Mouse (Mus musculus) spleen, adult 12 weeks (tissue): ENCODE measurements around the gene Slc48a1.

Source experiments
- DNase-seq: peaks from one replicate; pipeline ENCODE4 v3.0.0; 2022; ENCODE audit warnings: low spot score

Gene Slc48a1

DNA sequence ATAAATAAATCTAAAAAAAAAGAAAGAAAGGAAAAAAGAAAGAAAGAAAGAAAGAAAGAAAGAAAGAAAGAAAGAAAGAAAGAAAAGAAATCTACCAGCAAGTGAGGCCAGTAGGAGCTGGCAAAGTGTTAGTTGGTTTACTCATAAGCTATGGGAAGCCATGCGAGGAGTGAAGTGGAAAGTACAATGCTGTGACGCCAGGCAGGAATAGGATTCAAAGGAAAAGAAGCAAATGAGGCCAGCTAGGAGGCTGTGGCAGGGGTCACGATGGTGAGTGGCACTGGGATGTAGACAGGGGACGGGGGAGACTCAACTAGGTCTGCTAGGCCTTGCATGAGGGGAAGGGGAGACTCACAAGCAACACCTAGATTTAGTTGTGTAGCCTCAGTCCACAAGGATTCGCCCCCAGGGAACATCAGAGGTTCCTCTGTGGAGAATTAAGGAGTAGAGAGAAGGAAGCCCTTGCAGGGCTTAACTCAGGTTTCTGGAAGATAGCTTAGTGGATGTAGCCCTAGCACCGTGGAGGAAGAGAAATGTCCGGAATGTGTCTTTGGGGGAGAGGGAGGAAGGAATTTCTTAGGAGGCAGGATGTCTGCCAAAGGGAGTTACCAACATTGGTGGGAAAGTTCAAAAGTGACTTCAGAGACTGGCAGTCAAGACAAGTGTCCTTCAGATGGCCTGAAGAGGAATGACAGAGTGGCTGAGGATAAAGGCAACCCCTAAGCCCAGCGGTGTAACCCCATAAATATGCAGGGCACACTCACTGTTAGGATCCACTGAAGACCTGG lies at the start of gene Slc48a1:
TSS of gene Slc48a1 (plus strand) at position 210 of the 788 bp plus-strand sequence.
- no peak for DNase-seq

DNA sequence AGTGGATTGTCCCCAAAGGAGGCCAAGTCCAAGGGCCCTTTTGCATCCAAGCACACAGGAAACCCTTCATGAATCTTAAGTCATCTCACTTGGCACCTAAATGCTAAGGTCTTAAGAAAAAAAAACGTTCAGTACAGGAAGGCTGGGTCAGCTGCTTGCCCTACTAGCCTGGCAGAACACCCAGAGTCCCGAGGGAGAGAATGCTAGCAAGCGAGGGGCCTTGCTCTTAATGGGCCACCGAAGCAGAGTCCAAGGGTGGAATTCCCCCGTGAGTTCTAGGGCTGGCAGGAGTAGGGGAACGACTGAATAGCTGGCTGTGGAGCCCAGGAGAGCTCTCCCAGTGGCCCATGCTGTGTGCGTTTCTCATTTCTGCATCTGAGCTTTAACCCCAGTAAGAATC lies 49.5 kb upstream of the Slc48a1 start:
- DNase-seq: no peak

DNA sequence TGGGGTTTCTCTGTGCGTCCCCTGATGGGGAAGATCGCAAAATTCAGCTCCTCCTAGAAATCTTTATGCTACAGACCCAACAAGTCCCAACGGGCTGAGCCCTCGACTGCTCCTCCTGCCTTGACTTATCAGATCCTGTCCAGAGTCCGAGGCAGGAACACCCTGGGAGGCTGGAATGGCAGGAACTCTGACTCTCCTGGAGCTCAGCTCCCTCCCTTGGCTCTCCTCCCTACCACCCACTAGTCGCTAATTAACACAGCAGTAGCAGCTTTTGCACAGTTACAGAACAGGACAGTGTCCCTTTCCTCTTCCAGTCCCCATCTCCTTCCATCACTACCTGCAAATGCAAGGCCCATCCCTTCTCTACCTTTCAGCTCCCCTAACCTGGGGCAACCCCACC lies 48.0 kb upstream of the Slc48a1 start:
- no peak for DNase-seq

DNA sequence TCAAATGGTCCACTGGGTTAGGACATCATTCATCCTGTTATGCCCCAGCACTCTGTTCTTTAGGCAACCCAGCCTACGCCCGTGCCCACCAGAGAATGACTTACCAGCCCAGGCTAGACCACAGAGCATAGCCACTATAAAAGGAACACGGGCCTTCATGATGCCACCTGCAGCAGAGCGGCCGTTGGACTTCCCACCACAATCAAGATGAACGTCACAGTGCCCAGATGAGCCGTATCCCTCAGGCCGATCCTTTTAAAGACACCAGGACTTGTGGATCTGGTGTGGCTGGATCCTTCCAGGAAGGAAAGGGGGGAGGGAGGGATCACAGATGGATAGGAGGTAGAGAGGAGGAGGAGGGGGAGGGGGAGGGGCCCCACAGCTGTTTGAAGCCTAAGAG lies 47.2 kb upstream of the Slc48a1 start, which contains the start of gene Endou:
TSS of gene Endou (minus strand) at position 229 of the 400 bp plus-strand sequence.
- DNase-seq: no peak

DNA sequence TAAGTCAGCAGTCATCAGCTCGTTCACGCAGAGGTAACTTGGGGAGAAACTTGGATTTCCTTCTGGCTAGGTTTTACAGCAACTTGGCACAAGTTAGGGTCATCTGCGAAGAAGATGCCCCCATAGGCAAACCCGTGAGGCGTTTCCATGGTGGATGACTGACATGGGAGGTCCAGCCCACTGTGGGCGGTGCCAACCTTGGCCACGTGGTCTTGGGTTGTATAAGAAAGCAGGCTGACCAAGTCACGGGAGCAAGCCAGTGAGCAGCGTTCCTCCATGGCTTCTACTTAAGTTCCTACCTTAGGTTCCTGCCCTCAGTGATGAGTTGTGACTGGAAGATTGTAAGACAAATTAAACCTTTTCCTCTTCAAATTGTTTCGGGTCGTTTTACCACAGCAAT lies 46.3 kb upstream of the Slc48a1 start:
- DNase-seq: no peak

DNA sequence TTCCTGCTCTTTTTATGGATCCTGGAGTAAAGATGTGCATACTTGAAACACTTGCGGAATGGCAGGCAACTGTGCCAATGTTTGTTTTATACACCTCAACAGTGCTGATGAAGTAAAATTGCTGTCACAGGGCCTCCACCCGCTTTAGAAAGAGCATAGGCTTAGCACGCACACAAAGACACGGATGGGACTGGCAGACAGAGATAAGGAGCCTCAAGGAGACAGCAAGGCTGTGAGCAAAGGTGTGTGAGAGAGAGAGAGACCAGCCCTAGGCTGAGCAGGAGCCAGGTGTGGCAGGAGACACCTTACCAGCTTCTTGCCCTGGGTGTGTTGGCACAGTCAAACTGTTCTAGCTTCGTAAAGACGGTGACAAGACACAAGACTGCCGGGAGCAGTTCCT lies 39.4 kb upstream of the Slc48a1 start:
- no peak for DNase-seq

DNA sequence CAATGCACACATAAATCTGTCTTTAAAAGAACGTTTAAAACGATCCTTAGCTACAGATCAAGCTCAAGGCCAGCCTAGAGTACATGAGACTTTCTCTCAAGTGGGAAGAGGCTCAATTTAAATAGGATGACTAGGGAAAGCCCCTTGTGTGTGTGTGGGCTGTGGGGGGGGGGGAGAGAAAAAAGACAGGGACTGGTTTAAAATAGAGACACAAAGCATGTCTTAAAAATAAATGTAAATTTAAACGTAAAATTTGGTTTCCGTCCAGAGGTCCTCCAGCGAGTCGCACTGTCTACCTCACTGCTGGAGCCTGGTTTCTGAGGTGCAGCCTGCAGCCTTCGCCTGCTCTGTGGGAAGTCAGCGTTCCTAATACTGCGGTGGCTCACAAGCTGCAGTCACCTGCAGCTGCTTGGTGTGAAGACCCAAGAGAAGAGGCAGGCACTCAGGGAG lies 38.0 kb upstream of the Slc48a1 start:
- no peak for DNase-seq

DNA sequence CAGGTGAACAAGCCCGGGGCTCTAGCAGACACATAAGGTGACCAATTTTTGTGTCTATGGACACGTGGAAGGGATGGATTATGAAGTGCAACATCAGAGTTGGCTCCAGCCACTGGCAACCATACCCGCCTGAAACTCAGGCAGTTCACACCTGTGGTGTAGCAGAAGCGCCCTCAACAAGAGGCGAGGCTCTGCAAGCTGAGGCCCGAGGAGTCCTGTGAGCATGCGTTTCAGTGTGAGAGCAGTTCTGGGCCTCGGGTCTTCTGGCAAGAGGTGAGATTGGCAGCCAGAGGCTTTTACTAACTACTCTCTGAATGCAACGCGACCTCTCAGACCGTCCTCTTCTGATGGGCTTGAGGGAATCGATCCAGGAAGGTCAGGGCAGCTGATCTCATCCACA lies 36.7 kb upstream of the Slc48a1 start:
- DNase-seq: no peak

DNA sequence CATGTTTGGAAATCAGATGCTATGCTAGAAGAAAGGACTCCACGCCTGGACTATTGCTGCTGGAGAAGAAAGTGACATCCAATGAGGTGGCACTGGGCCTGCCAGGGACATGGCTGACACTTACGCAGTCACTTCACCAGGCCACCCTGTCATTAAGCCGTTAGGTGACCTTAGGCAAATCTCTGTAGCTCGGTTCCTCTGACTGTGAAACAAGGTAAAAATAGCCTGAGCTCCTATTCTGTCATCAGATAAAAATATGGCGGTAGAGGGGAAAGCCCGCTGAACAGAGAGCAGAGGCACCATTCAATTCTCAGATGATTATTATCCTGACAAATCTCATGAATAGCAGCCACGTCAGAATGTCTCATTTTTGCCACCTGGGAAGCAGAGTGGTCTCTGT lies 36.2 kb upstream of the Slc48a1 start:
- DNase-seq: no peak

DNA sequence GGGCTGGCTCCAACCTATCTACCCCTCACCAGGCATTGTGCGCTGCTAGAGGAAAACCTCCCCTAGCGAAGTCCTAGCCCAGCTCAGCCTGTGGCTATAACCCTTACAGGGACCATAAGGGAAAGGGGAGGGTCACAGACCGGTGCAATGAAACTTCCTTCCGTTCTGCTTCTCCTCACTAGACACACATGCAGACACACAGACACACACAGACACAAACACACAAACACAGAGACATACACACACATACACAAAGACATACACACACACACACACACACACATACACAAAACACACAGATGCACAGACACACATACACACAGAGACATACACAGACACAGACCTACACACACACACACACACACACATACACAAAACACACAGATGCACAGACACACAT lies 35.7 kb upstream of the Slc48a1 start:
- DNase-seq: no peak

DNA sequence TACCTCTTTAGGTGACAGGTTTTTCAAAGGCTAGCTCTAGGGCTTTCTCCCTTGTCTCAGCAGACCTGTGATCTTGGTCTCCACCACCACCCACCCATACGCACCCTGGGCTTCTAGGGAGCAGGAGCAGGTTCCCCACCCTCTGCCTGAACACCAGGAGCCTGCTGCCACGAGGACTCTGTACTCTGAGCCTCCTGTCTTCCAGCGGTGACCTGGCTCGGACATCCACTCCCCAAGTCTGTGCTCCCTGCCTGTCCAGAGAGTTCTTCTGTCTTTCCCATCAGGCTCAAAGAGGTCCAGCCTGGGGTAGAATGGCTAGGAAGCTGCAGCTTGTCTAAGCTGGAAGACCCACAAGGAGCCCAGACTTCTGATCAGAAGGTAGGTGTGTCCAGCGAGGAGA lies 35.1 kb upstream of the Slc48a1 start:
- DNase-seq: no peak

DNA sequence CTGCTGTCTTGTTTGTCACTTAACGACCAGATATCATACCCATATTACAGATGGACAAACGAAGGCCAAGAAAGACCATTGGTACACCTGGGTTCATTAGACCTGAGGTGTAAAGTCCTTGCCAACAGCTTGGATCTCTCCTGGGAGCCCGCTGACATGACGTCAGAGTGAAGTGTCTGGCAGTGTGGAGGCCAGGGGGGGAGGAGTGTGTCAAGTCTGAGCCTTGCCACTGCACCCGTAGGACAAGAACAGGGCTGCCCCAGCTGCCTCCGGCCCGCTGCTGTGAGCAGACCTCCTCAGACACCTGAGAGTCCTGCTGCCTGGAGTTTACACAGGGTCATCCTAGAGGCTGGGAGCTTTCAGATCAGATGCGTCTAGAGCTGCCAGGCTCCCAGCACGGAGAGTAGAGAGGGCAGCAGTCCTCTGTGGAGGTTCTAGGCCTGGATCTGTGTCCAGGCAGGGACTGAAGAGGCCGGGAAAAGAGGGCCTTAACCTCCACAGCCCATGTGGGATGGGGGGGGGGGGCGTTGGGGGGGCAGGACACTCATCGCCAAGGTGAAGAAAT lies 34.3 kb upstream of the Slc48a1 start:
- DNase-seq: no peak

DNA sequence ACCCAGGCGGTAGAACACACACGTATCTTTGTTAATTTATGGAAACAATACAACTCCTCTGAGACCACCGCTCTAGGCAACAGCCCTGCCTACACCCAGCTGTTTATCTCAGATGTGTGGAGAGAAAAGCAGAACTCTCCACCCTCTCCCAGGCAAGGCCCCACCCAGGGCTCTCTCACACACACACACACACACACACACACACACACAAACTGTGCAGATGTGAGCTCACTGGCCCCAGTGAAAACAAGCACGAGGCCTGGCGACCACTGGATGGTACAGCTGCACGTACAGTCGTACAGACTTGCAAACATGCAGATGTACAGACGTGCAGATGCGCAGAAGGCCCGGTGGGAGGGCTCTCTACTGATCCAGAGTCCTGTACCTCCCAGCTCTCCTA lies 33.4 kb upstream of the Slc48a1 start:
- DNase-seq: peak; percentile 35

DNA sequence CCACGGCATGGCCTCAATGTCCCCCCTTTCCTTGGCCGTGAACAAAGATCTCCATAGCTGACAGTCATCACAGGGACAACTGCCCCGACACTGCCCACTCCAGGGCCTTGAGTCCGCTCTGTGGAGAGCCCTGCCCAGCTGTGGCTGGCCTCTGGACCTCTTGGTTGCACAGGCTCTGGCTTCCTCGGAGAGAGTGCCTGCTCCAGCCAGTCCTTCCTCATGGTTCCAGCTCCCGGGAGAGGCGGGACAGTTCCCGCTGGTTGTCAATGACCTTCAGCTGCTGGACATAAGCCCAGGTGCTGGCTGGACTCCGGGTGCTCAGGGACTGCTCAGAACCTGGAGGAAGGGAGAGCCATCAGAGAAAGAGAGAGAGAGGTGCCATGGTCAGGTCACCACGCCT lies 33.0 kb upstream of the Slc48a1 start:
- no peak for DNase-seq

DNA sequence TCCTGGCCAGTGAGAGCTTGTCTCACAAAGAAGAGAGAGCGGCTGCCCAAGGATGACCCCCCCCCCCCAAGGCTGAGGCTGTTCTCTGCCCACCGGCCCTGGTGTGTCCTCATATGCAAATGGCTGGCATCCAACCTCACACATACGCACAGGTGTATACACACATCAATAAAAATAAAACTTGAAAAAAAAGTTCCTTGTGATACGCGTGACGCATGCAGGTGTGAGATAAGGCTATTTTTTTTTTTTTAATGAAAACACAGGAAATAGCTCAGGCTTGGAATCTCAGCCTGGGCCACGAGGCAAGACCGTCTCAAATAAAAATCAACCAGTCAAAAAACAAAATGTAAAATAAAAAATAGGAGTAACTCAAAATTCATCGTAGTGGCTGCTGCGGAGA lies 32.0 kb upstream of the Slc48a1 start:
- DNase-seq: no peak

DNA sequence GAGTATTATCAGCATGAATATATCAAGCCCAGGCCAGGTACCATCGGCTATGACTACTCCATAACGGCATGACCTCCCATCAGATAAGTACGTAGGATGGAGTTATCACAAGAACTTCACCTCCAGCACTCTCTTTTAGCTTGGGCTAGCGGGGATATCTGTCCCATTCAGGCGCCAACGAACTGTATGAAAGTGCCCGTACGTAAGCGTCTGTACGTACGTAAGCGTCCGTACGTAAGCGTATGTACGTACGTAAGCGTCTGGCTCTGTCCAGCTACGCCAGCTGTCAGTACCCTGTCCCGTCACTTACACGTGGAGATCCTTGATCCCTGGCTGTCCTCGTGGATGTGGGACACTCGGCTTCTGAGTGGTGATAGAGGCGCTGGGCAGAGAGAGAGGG lies 31.6 kb upstream of the Slc48a1 start:
- no peak for DNase-seq

DNA sequence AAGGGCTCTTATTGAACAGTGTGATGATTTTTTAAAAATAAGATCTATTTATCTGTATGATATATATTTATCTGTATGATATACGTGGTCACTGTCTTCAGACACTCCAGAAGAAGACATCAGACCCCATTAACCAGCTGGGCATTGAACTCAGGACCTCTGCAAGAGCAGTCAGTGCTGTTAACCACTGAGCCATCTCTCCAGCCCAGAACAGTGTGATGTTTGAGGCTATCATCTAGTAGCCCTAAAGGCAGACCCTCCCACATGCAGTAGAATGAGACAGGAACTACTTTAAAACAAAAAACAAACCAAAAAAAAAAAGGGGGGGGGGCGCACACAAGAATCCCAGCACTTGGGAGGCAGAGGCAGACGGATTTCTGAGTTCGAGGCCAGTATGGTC lies 30.8 kb upstream of the Slc48a1 start:
- DNase-seq: no peak

DNA sequence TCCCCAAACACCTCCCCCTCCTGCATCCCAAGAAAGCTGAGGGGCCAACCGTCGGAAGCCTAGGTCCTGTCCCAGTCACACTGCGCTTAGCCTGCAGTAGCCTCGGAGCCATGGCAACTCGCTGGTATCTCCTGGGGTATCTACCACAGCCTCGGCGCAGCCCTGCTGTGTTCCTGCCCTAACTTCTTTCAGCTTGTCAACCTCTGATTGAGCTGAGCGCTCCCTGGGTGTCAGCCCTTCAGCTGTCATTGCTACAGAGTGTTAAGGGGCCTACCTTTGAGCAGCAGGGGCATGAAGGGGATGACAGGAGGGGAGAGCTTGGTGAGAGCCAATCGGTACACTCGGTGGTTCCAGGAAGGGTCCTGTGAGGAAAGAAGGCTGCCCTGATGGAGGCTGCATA lies 30.0 kb upstream of the Slc48a1 start:
- no peak for DNase-seq

DNA sequence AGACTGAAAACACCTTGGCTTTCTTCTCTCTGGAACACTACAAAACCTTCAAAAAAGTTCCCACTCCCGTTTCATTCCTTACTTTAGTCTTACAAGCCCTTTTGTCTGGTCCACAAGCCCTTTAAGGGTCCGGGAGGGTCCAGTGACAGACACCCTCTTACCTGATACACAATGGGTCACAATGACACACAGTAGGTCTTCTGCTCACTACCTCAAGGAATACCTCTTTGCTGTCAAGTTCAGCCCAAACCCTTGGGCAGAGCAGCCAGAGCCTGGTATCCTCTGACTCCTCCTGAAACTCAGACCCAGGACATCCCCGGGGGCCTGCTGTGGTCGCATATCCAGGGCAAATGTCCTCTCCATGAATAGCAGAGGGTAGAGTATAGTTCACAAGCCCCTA lies 29.4 kb upstream of the Slc48a1 start:
- no peak for DNase-seq

DNA sequence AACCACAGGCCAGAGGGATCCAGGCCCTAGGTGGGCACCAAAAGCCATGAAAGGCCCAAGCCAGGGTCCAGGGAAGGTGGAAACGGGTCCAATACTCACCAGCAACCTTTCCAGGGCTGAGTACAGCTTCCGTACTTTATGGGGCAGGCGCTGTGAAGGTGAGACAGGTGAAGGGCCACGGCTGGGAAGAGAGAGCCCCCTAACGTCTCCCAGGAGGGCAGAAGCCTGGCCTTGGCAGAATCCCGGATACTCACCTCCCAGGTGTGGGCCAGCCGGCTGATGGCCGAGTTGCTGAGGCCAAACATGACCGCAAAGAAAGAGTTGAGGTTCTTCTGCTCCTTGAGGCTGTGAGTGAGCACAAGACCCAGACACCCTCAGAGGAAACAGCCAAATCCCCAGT lies 28.9 kb upstream of the Slc48a1 start:
- no peak for DNase-seq

DNA sequence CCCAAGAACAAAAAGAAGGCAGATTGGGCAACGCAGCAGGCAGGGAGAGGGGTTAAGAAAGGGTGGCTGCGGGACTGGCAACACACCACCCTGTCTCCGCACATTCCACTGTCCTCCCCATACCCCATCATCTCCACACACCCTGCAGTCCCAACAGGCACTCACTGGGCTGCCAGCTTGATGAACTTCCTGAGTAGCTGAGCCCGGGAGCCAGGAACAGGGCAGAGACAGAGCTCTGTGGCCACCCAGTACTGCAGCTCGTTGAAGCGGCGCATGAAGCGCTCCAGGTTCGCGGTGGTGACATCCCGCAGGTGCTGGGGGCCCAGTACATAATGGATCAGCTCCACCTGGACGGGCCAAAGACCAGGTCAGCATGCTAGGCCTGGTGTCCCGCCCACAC lies 28.5 kb upstream of the Slc48a1 start:
- DNase-seq: no peak

DNA sequence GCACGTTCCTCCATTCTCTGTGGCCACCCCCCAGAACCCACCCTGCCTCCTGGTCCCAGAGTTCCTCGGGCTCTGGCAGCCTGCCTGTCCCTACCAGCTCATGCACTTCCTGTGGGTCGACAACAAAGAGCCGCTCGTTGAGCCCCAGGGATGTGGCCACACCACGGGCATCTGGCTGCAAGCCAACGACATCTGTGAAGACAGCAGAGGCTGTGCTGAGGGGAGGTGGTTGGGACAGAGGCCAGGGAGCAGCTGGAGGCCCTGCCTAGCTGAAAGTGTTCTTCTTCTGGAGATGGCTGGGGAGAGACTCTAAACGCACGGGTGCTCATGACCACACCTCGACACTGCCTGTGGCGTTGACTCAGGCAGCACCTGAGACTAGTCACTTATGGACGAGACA lies 27.6 kb upstream of the Slc48a1 start:
- peak; percentile 42 for DNase-seq

DNA sequence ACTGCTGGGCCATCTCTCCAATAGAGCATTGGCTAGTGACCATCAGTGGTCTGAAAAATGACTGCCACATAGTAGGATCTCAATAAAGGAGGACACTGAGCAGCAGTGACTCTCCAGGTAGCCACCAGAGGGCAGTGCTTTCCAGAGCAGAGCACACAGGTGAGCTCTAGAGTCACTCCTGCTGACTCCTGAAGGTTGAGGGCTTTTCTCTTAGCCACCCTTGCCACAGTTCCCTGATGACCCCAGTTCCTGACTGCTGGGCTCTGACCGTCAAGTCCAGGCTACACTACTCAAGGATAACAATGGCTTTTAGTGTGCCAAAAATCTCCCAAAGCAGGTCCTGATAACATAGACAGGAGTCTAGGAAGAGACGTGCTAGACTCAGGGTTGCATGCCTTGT lies 26.6 kb upstream of the Slc48a1 start:
- DNase-seq: no peak

DNA sequence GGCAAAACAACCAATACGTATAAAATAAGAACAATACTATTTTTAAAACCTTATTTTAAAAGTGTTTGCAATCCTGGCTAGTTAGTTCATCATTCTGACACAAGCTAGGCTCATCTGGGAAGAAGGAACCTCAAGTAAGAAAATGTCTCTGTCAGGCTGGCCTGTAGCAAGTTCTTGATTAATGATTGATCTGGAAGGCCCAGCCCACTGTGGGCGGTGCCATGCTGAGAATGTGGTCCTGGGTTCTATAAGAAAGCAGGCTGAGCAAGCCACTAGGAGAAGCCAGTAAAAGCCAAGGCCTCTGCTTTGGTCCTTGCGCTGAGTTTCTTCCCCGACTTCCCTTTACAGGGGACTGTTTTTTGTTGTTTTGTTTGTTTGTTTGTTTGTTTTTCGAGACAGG lies 25.8 kb upstream of the Slc48a1 start:
- DNase-seq: no peak
